Mouse (Mus musculus): Measurements from ENCODE around the gene Hoxb6. TPM values are rescaled to one million over a fixed set of nuclear protein-coding genes. Genes with fewer than 3 reads are reported as not detected.

The Hoxb6 gene
- polyA plus RNA-seq, 1 experiment: 8.3 TPM

GRCm38 (mm10) chr11:96255996-96256445, 36.3 kb upstream of the Hoxb6 start:
- TF ChIP-seq CTCF (IDR thresholded peaks at IDR 0.05; ENCODE audit: extremely low read depth, insufficient read length, insufficient replicate concordance, low read depth, low read length) (no peak), POLR2A (IDR thresholded peaks at IDR 0.05; ENCODE audit: low read depth, low read length) (no peak)
- WGBS: 8% methylated on average over 14 of the region's 14 CpGs
- Histone ChIP-seq H3K27ac (ENCODE audit: insufficient read depth, low read depth, low read length) (no peak overlapping the region), H3K4me3 (ENCODE audit: low read depth, low read length) (no peak overlapping the region), H3K36me3 (ENCODE audit: control insufficient read depth, insufficient read depth, low read length) (no peaks in the 10 kb centered on the region), H3K4me1 (ENCODE audit: control insufficient read depth, insufficient read depth, insufficient read length, low read length) (no peaks in the 10 kb centered on the region), H3K27me3 (ENCODE audit: control insufficient read depth, insufficient read depth, low read length) (peaks cover 87% of the 10 kb centered on the region)

GRCm38 (mm10) chr11:96257141-96257540, 35.1 kb upstream of the Hoxb6 start:
- Histone ChIP-seq H3K27me3 (ENCODE audit: control insufficient read depth, insufficient read depth, low read length) (peaks cover 86% of the 10 kb centered on the region), H3K36me3 (ENCODE audit: control insufficient read depth, insufficient read depth, low read length) (no peaks in the 10 kb centered on the region), H3K4me1 (ENCODE audit: control insufficient read depth, insufficient read depth, insufficient read length, low read length) (peaks cover 2% of the 10 kb centered on the region; the same call in 1 of the 2 replicates), H3K27ac (ENCODE audit: insufficient read depth, low read depth, low read length) (no peak overlapping the region), H3K4me3 (ENCODE audit: low read depth, low read length) (no peak overlapping the region)
- 30% methylated on average over 2 of the region's 2 CpGs for WGBS
- TF ChIP-seq POLR2A (IDR thresholded peaks at IDR 0.05; ENCODE audit: low read depth, low read length): no peak
- TF ChIP-seq CTCF (IDR thresholded peaks at IDR 0.05; ENCODE audit: extremely low read depth, insufficient read length, insufficient replicate concordance, low read depth, low read length): no peak

- no peak overlapping the region for H3K27ac ChIP-seq (ENCODE audit: insufficient read depth, low read depth, low read length)
- H3K4me1 ChIP-seq (ENCODE audit: control insufficient read depth, insufficient read depth, insufficient read length, low read length): peaks cover 7% of the 10 kb centered on the region
- no peak for TF ChIP-seq POLR2A (IDR thresholded peaks at IDR 0.05; ENCODE audit: low read depth, low read length)
- H3K36me3 ChIP-seq (ENCODE audit: control insufficient read depth, insufficient read depth, low read length): no peaks in the 10 kb centered on the region
- 11% methylated on average over 2 of the region's 2 CpGs for WGBS
- H3K4me3 ChIP-seq (ENCODE audit: low read depth, low read length): no peak overlapping the region
- peaks cover 89% of the 10 kb centered on the region for H3K27me3 ChIP-seq (ENCODE audit: control insufficient read depth, insufficient read depth, low read length)
Observed at GRCm38 (mm10) chr11:96259038-96259437, 33.2 kb upstream of the Hoxb6 start.

- H3K4me3 ChIP-seq (ENCODE audit: low read depth, low read length): no peak overlapping the region
- no peak overlapping the region for H3K27ac ChIP-seq (ENCODE audit: insufficient read depth, low read depth, low read length)
- 3% methylated on average over 1 of the region's 1 CpGs for WGBS
- peaks cover 7% of the 10 kb centered on the region for H3K4me1 ChIP-seq (ENCODE audit: control insufficient read depth, insufficient read depth, insufficient read length, low read length)
- TF ChIP-seq POLR2A (IDR thresholded peaks at IDR 0.05; ENCODE audit: low read depth, low read length) (no peak), CTCF (IDR thresholded peaks at IDR 0.05; ENCODE audit: extremely low read depth, insufficient read length, insufficient replicate concordance, low read depth, low read length) (no peak)
- peaks cover 89% of the 10 kb centered on the region for H3K27me3 ChIP-seq (ENCODE audit: control insufficient read depth, insufficient read depth, low read length)
- no peaks in the 10 kb centered on the region for H3K36me3 ChIP-seq (ENCODE audit: control insufficient read depth, insufficient read depth, low read length)
Observed at GRCm38 (mm10) chr11:96259511-96259910, 32.8 kb upstream of the Hoxb6 start.

- Histone ChIP-seq H3K27me3 (ENCODE audit: control insufficient read depth, insufficient read depth, low read length) (peaks cover 89% of the 10 kb centered on the region), H3K4me1 (ENCODE audit: control insufficient read depth, insufficient read depth, insufficient read length, low read length) (peaks cover 7% of the 10 kb centered on the region), H3K36me3 (ENCODE audit: control insufficient read depth, insufficient read depth, low read length) (no peaks in the 10 kb centered on the region), H3K27ac (ENCODE audit: insufficient read depth, low read depth, low read length) (no peak overlapping the region), H3K4me3 (ENCODE audit: low read depth, low read length) (no peak overlapping the region)
- TF ChIP-seq CTCF (IDR thresholded peaks at IDR 0.05; ENCODE audit: extremely low read depth, insufficient read length, insufficient replicate concordance, low read depth, low read length) (no peak), POLR2A (IDR thresholded peaks at IDR 0.05; ENCODE audit: low read depth, low read length) (no peak)
- WGBS: 5% methylated on average over 23 of the region's 23 CpGs
Observed at GRCm38 (mm10) chr11:96260310-96260970, 31.8 kb upstream of the Hoxb6 start.

GRCm38 (mm10) chr11:96261323-96261890, 30.9 kb upstream of the Hoxb6 start:
- Histone ChIP-seq H3K27me3 (ENCODE audit: control insufficient read depth, insufficient read depth, low read length) (peaks cover 89% of the 10 kb centered on the region), H3K27ac (ENCODE audit: insufficient read depth, low read depth, low read length) (no peak overlapping the region), H3K4me1 (ENCODE audit: control insufficient read depth, insufficient read depth, insufficient read length, low read length) (peaks cover 7% of the 10 kb centered on the region), H3K4me3 (ENCODE audit: low read depth, low read length) (no peak overlapping the region), H3K36me3 (ENCODE audit: control insufficient read depth, insufficient read depth, low read length) (no peaks in the 10 kb centered on the region)
- 6% methylated on average over 24 of the region's 24 CpGs for WGBS
- TF ChIP-seq CTCF (IDR thresholded peaks at IDR 0.05; ENCODE audit: extremely low read depth, insufficient read length, insufficient replicate concordance, low read depth, low read length) (peak; percentile 66), POLR2A (IDR thresholded peaks at IDR 0.05; ENCODE audit: low read depth, low read length) (no peak)

- no peak overlapping the region for H3K27ac ChIP-seq (ENCODE audit: insufficient read depth, low read depth, low read length)
- 14% methylated on average over 6 of the region's 6 CpGs for whole genome bisulfite sequencing
Observed at GRCm38 (mm10) chr11:96262262-96262830, 29.9 kb upstream of the Hoxb6 start.

More at GRCm38 (mm10) chr11:96262262-96262830, 29.9 kb upstream of the Hoxb6 start:
- Histone ChIP-seq H3K4me3 (ENCODE audit: low read depth, low read length) (no peak overlapping the region), H3K36me3 (ENCODE audit: control insufficient read depth, insufficient read depth, low read length) (no peaks in the 10 kb centered on the region), H3K4me1 (ENCODE audit: control insufficient read depth, insufficient read depth, insufficient read length, low read length) (peaks cover 7% of the 10 kb centered on the region), H3K27me3 (ENCODE audit: control insufficient read depth, insufficient read depth, low read length) (peaks cover 86% of the 10 kb centered on the region)
- TF ChIP-seq CTCF (IDR thresholded peaks at IDR 0.05; ENCODE audit: extremely low read depth, insufficient read length, insufficient replicate concordance, low read depth, low read length) (no peak), POLR2A (IDR thresholded peaks at IDR 0.05; ENCODE audit: low read depth, low read length) (no peak)

Data from small intestine, adult 2 months (tissue).